Mouse (Mus musculus): ENCODE measurements around the gene Rasgrp4. TPM values are rescaled to one million over a fixed set of nuclear protein-coding genes. Genes with fewer than 3 reads are reported as not detected.
"Not testable (repeated sequence)": the region's sequence is repeated elsewhere in the genome, so short reads cannot be mapped to it uniquely, and the experiment has no call there.

Gene Rasgrp4
- polyA plus RNA-seq, 1 experiment from 2014 or later = 1.0 TPM

DNA sequence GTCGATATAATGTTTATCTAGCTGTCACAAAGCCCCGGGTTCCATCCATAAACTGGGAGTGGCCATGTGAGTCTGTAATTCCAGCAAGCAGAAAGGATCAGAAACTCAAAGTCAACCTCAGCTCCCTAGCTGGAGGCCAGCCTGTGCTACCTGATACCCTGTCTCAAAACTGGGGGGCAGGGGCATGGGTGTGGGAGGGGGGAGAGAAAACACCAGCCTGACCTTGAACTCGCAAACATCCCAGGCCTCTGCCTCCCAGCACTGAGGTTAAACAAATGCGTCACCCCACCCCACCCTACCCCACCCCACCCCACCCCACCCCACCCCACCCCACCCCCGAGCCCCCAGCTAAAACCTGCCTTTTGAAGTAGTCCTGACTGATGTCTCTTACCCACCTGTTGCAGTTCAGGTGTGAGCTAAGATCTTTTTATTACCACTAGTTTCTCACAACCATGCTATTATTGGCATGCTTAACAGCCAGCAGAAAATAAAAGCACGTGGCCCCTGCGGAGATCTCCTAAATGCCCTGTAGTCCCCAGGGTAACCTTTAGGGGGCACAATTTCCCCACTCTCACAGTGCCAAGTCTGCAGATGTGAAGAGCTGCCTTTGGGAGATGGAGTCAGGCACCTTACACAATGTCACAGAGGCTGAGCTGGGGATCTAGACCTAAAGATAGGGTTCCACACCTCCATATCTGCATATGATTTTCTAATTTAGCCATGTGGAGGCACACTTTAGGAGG lies 8.3 kb upstream of the Rasgrp4 start:
- H3K36me3 ChIP-seq (ENCODE audit: insufficient read depth) = no peaks in the 10 kb centered on the region
- H3K4me2 ChIP-seq = no peak overlapping the region
- no peaks in the 10 kb centered on the region for H3K4me1 ChIP-seq (ENCODE audit: insufficient read depth)
- 13% methylated on average over 7 of the region's 7 CpGs for WGBS
- H3K4me3 ChIP-seq (ENCODE audit: low read depth, low read length) = no peak overlapping the region
- H3K27ac ChIP-seq (ENCODE audit: low read depth) = no peak overlapping the region
- TF ChIP-seq CTCF (IDR thresholded peaks at IDR 0.05; ENCODE audit: low read depth) = peak; percentile 72
- no peaks in the 10 kb centered on the region for H3K27me3 ChIP-seq (ENCODE audit: insufficient read depth, low read length)
- peak; percentile 71 for DNase-seq
- no peak overlapping the region for H3K9ac ChIP-seq
- H3K9me3 ChIP-seq (ENCODE audit: low read depth, low read length) = no peaks in the 10 kb centered on the region
- ATAC-seq (ENCODE audit: insufficient read depth) = no peak

DNA sequence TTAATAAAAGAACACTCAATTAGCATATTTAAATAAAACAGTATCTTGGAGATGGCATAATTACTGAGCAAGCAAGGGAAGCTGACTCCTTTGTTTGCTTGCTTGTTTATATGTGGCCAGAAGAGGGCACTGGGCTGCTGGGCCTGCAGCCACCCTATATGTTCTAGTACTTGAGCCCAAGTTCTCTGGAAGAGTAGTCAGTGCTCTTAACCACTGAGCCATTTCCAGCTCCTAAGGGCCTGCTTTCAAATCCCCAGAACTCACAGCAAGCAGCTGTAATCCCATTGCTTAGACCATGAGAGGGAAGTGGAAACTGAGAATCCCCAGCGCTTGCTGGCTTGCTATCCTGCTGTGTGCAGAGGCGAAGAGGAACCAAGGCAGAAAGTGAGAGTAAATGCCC lies 5.9 kb upstream of the Rasgrp4 start:
- H3K36me3 ChIP-seq (ENCODE audit: insufficient read depth) = no peaks in the 10 kb centered on the region
- DNase-seq (peak; percentile 52), ATAC-seq (ENCODE audit: insufficient read depth) (no peak)
- no peaks in the 10 kb centered on the region for H3K4me1 ChIP-seq (ENCODE audit: insufficient read depth)
- H3K27ac ChIP-seq (ENCODE audit: low read depth) = no peak overlapping the region
- H3K4me3 ChIP-seq (ENCODE audit: low read depth, low read length) = no peak overlapping the region
- H3K27me3 ChIP-seq (ENCODE audit: insufficient read depth, low read length) = no peaks in the 10 kb centered on the region
- WGBS = 65% methylated on average over 2 of the region's 2 CpGs
- H3K9ac ChIP-seq = no peak overlapping the region
- H3K9me3 ChIP-seq (ENCODE audit: low read depth, low read length) = no peaks in the 10 kb centered on the region
- H3K4me2 ChIP-seq = no peak overlapping the region
- peak; percentile 65 for TF ChIP-seq CTCF (IDR thresholded peaks at IDR 0.05; ENCODE audit: low read depth)

DNA sequence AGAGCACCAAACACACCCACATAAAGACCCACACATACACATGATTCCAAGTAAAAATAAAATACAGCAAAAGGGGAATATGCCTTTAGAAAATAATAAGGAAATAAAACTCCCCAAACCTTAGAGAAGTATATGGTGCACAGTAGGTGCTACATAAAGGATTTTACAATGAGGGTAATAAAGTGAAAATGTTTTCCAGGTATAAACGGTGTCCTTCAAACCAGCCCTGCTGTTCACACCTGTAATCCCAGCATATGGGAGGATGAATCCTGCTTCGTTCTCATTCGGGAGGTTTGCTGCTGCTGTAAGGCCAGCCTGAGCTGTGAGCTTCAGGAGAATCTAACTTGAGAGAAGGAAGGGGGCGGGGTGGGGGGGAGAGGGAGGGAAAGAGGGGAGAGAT lies 421 bp upstream of the Rasgrp4 start:
- 3% methylated on average over 4 of the region's 4 CpGs for WGBS
- no peaks in the 10 kb centered on the region for H3K27me3 ChIP-seq (ENCODE audit: insufficient read depth, low read length)
- H3K4me3 ChIP-seq (ENCODE audit: low read depth, low read length) = peak overlapping the region; percentile 18
- H3K9ac ChIP-seq = peak overlapping the region; percentile 29; the same call in 1 of the 2 replicates
- H3K36me3 ChIP-seq (ENCODE audit: insufficient read depth) = no peaks in the 10 kb centered on the region
- no peak for DNase-seq
- no peak for ATAC-seq (ENCODE audit: insufficient read depth)
- no peaks in the 10 kb centered on the region for H3K9me3 ChIP-seq (ENCODE audit: low read depth, low read length)
- peak overlapping the region; percentile 59 for H3K4me2 ChIP-seq
- H3K27ac ChIP-seq (ENCODE audit: low read depth) = no peak overlapping the region
- TF ChIP-seq CTCF (IDR thresholded peaks at IDR 0.05; ENCODE audit: low read depth) = no peak
- no peaks in the 10 kb centered on the region for H3K4me1 ChIP-seq (ENCODE audit: insufficient read depth)

DNA sequence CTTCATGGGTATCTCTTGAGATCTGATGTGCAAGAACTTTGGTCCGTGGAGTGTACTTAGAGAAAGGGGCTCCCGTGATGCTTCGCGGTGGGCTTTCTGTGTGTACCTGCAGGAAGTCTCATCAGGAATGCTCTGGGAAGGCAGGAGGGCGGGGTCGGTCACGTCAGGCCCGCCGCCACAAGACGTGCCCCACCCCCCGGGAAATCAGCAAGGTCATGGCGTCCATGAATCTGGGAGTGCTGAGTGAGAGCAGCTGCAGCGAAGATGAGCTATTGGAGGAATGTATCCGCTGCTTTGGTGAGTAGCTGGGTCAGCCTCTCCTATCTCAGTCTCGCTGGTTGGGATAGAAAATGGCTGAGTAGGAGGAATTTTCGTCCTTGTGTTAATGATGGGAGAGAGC lies 2.8 kb downstream of the Rasgrp4 start:
- no peaks in the 10 kb centered on the region for H3K9me3 ChIP-seq (ENCODE audit: low read depth, low read length)
- WGBS = 33% methylated on average over 16 of the region's 16 CpGs
- no peak for ATAC-seq (ENCODE audit: insufficient read depth)
- TF ChIP-seq CTCF (IDR thresholded peaks at IDR 0.05; ENCODE audit: low read depth) = no peak
- no peaks in the 10 kb centered on the region for H3K4me1 ChIP-seq (ENCODE audit: insufficient read depth)
- H3K36me3 ChIP-seq (ENCODE audit: insufficient read depth) = no peaks in the 10 kb centered on the region
- H3K27ac ChIP-seq (ENCODE audit: low read depth) = no peak overlapping the region
- no peak for DNase-seq
- no peak overlapping the region for H3K4me2 ChIP-seq
- no peaks in the 10 kb centered on the region for H3K27me3 ChIP-seq (ENCODE audit: insufficient read depth, low read length)
- no peak overlapping the region for H3K9ac ChIP-seq
- no peak overlapping the region for H3K4me3 ChIP-seq (ENCODE audit: low read depth, low read length)

DNA sequence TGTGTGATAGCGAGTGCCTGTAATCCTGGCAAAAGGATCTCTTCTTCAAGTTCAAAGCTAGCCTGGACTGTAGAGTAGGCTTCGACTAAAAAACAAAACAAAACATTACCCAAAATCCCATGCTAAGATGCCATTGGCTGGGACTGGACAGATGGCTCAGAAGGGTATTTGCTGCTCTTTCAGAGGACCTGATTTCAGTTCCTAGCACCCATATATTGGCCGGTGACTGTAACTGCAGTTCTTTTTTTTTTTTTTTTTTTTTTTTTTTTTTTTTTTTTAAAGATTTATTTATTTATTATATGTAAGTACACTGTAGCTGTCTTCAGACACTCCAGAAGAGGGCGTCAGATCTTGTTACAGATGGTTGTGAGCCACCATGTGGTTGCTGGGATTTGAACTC lies 4.6 kb downstream of the Rasgrp4 start:
- H3K27ac ChIP-seq (ENCODE audit: low read depth); H3K9ac ChIP-seq; H3K4me1 ChIP-seq (ENCODE audit: insufficient read depth); H3K4me2 ChIP-seq; H3K36me3 ChIP-seq (ENCODE audit: insufficient read depth); H3K4me3 ChIP-seq (ENCODE audit: low read depth, low read length); H3K27me3 ChIP-seq (ENCODE audit: insufficient read depth, low read length); ATAC-seq (ENCODE audit: insufficient read depth); DNase-seq; H3K9me3 ChIP-seq (ENCODE audit: low read depth, low read length): not testable (repeated sequence)
- WGBS = 84% methylated on average over 3 of the region's 4 CpGs

DNA sequence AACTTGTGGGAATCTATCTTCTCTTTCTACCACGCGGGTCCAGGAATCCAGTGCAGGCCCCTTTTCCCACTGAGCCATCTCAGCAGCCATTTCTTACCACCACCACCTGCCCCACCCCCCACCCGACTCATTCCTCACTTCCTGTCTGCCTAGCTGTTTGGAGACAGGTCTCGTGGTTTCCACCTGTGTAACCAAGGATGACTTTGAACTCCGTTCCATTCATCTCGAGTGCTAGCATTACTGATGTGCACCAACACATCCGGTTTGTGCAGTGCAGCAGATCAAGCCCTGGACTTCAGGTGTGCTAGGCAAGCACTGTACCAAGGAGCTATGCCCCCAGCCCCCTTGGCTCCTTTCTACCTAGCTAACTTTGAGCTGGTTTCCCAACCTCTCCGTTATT lies 6.8 kb downstream of the Rasgrp4 start:
- Histone ChIP-seq H3K9ac (no peak overlapping the region), H3K27me3 (ENCODE audit: insufficient read depth, low read length) (no peaks in the 10 kb centered on the region), H3K27ac (ENCODE audit: low read depth) (no peak overlapping the region), H3K4me2 (no peak overlapping the region), H3K4me3 (ENCODE audit: low read depth, low read length) (no peak overlapping the region), H3K36me3 (ENCODE audit: insufficient read depth) (no peaks in the 10 kb centered on the region), H3K4me1 (ENCODE audit: insufficient read depth) (no peaks in the 10 kb centered on the region), H3K9me3 (ENCODE audit: low read depth, low read length) (no peaks in the 10 kb centered on the region)
- DNase-seq (no peak), ATAC-seq (ENCODE audit: insufficient read depth) (no peak)
- TF ChIP-seq CTCF (IDR thresholded peaks at IDR 0.05; ENCODE audit: low read depth) = no peak
- WGBS = 65% methylated on average over 8 of the region's 8 CpGs

DNA sequence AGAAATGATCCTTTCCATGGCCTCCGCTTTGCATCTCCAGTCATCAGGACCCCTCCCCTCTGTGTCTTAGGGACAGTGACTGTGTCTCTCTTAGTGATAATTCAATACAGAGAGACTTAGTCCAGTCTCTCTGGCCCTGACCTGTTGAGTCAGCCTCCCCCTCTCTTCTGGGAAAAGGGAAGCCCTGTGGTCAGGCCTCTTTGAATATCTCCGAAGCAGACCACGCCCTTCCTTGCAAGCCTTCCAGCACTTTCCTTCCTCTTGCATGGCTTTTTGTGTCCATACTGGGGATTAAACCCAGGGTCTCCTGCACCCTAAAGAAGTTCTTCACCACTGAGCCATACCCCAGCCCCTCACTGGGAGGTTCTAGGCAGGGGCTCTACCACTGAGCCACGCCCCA lies 9.4 kb downstream of the Rasgrp4 start:
- H3K36me3 ChIP-seq (ENCODE audit: insufficient read depth) = no peaks in the 10 kb centered on the region
- no peak overlapping the region for H3K4me2 ChIP-seq
- H3K4me3 ChIP-seq (ENCODE audit: low read depth, low read length) = no peak overlapping the region
- no peak overlapping the region for H3K9ac ChIP-seq
- no peak overlapping the region for H3K27ac ChIP-seq (ENCODE audit: low read depth)
- H3K27me3 ChIP-seq (ENCODE audit: insufficient read depth, low read length) = no peaks in the 10 kb centered on the region
- ATAC-seq (ENCODE audit: insufficient read depth) = no peak
- no peaks in the 10 kb centered on the region for H3K9me3 ChIP-seq (ENCODE audit: low read depth, low read length)
- H3K4me1 ChIP-seq (ENCODE audit: insufficient read depth) = no peaks in the 10 kb centered on the region
- WGBS = 86% methylated on average over 4 of the region's 4 CpGs
- DNase-seq = no peak
- no peak for TF ChIP-seq CTCF (IDR thresholded peaks at IDR 0.05; ENCODE audit: low read depth)
